Mouse (Mus musculus) skeletal muscle tissue, adult 2 months (tissue): ENCODE measurements at regions not wholly inside any gene's neighbourhood (a gene's known extent, or its start where the extent isn't known, plus 50 kb on each side); places are given as distances from the start of the nearest gene placed in this dataset.

Experiments
- DNase-seq: peaks from one replicate; pipeline ENCODE4 v3.0.0-alpha.2; 2012; ENCODE audit warnings: low read depth, low spot score

DNA sequence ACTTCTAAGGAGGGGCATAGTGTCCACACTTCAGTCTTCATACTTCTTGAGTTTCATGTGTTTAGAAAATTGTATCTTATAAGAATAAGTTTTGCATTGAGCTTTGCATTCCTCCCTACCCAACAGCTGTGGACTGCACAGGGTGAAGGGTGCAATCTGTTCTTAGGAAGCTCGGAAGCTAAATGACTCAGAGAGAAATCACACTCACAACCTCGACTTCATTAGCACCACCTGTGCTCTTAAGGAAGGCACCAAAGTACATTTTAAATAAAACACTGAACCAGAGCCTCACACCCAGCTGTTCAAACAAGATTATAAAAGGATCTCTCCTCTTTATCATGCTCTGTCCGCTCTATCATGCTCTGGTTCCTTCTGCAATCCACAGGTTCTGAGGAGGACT is 110.1 kb upstream of the Actbl2 start:
- no peak for DNase-seq

GRCm38 (mm10) chr13:111157921-111158638 is 96.7 kb upstream of the Actbl2 start:
- DNase-seq, result no peak

DNA sequence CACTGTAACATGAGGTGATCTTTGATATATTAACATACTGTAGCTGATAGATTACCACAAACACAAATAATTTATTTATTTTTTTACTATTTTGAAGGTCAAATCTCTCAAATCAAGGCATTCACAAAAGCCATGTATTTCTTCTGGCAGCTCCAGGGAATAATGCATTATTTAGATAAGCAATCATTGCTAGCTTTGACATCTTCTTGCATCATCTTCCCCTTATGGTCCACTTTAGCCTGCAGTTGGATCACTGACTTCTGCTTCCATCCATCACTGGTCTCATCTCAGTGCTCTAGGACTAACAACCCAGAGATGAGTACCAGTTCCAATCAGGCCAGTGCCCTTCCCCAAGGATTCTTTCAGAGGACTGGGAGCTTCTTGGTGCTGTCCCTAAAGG is 95.3 kb upstream of the Actbl2 start:
- no peak for DNase-seq

GRCm38 (mm10) chr13:111165538-111165937 is 89.3 kb upstream of the Actbl2 start:
- no peak for DNase-seq

GRCm38 (mm10) chr13:111170269-111171165 is 84.3 kb upstream of the Actbl2 start:
- DNase-seq, result no peak

DNA sequence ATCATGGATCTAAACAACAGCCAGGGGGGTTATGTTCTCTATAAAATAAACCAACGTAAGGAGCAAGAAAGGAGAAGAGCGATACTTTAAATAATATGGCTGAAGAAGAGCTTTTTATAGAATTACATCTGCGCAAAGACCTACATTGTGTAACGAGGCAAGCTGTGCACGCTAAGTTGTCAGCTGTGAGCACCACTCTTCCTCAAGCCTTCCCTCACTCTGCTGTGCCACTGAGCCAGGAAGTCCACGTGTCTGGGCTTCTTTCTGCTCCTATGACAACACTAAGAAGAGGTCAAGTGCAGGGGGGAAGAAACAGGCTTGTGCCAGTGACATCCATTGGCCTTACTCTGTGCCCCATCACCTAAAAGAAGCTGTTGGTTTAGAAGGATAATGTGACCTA is 75.6 kb upstream of the Actbl2 start:
- DNase-seq, result no peak

DNA sequence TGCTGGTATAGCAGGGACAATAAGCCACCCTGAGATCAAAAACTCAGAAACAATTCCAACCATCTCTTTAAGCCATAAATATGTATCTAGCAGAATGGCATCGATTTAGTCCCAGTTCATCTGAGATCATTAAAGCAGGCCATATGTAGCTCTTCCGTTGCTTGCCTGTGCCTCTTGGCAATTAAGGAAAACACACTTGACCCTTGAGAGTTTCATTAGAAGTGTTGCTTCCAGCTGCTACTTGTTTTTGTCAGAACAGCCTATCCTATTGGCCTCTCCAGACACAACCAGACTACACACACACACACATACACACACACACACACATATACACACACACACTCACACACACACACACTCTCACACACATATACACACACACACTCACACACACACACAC is 71.5 kb upstream of the Actbl2 start:
- no peak for DNase-seq

GRCm38 (mm10) chr13:111185799-111186198 is 69.0 kb upstream of the Actbl2 start:
- no peak for DNase-seq

DNA sequence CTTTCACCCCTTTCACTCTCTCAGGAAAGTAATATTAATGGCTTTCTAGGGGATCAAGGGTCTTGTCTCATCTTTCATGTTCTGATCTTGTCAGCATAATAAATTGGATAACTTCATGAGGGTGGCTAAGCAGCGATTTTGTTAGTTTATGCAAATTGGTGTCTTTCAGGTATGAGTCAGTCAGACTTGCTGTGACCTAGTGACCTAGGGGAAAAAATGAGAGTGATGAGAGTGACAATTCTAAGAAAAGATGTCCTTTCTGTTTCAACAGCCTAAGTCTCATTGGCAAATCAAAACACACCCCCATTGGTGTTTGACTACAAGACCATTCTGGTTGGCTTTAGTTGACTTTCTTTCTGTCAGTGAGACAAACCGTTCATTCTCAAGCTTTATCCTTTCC is 68.0 kb upstream of the Actbl2 start:
- DNase-seq, result no peak

DNA sequence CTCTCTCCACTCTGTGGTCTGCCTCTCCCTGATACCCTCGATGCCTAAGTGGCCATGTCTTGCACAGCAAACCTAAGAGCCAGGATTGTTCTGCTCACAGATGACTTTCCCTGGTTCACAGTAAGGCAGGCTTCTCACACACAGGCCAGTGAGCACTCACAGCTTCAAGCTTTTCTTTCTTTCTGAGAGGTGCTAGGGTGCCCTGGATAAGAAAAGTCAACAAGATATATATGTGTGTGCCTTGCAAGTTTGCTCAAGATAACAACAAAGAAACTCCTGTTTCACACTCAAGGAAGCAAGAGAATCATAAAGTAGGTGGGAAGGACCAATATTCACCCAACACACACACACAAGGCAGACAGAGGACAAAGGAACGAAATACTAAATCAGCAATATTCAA is 60.9 kb upstream of the Actbl2 start:
- DNase-seq, result no peak

DNA sequence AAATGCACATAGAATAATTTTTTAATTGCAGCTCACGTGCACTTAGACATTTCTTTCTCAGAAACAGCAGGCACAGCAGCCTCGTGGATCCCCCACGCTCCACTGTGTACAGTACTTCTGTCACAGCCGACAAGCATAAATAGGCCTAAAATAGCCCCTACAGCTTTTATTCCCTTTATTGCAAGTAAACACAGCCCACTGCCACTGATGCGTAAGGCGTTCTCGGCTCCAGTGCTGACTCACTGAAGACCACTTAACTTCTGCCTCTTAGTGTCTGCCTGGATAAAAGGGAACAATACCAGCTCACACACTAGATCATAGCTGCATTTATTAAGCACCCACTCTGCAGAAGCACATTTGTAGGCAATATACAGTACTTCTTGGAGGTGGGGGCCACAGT is 60.5 kb upstream of the Actbl2 start:
- DNase-seq, result no peak

GRCm38 (mm10) chr13:111201532-111201931 is 53.3 kb upstream of the Actbl2 start:
- DNase-seq, result no peak

- peak; percentile 3 for DNase-seq
Measured at GRCm38 (mm10) chr13:111204580-111205285, 50.1 kb upstream of the Actbl2 start.
